22 mouse cellular contexts compared by ENCODE assay signal in genomic region chr13:7066211-7066610, GRCm38 (mm10).
"Had no signal": no experiment of that assay in that cellular context is flagged by ENCODE, and none has a peak within 500 bp of the region (broad histone marks: within the 10 kb centered on the region; RNA-seq: fewer than 3 reads in every experiment).

No protein-coding gene starts in this region.

- H3K4me1 ChIP-seq: heart, embryonic 10.5 days; heart, embryonic 12.5 days; hindbrain, embryonic 12.5 days; hindbrain, embryonic 15.5 days; limb, embryonic 10.5 days; limb, embryonic 12.5 days had no signal

- H3K9ac ChIP-seq: forebrain, postnatal 0 days; heart, embryonic 12.5 days; hindbrain, embryonic 12.5 days; hindbrain, embryonic 15.5 days; limb, embryonic 12.5 days had no signal

- ATAC-seq: forebrain, postnatal 0 days; hindbrain, postnatal 0 days; intestine, embryonic 16.5 days had no signal

- H3K27ac ChIP-seq: heart, adult 2 months; heart, embryonic 10.5 days; hindbrain, embryonic 12.5 days; hindbrain, embryonic 15.5 days; hindbrain, postnatal 0 days; layer of hippocampus, adult 2 months; left cerebral cortex, adult 2 months; limb, embryonic 10.5 days; limb, embryonic 12.5 days had no signal

- H3K36me3 ChIP-seq: heart, embryonic 10.5 days; heart, embryonic 12.5 days; hindbrain, embryonic 12.5 days; hindbrain, embryonic 15.5 days; limb, embryonic 10.5 days; limb, embryonic 12.5 days had no signal

- DNase-seq: forebrain, postnatal 0 days; gastrocnemius, postnatal 14 days; gastrocnemius, postnatal 36 days; heart, adult 11 months; heart, adult 2 months; heart, postnatal 10 days; kidney, adult 11 months; kidney, adult 2 months; kidney, postnatal 10 days; kidney, postnatal 25 days; kidney, postnatal 4 days; liver had no signal

- H3K4me3 ChIP-seq: heart, adult 2 months; heart, embryonic 10.5 days; heart, embryonic 12.5 days; hindbrain, embryonic 12.5 days; hindbrain, embryonic 15.5 days; layer of hippocampus, adult 2 months; left cerebral cortex, adult 2 months; limb, embryonic 10.5 days; limb, embryonic 12.5 days had no signal

- H3K4me2 ChIP-seq: heart, embryonic 12.5 days; hindbrain, embryonic 12.5 days; hindbrain, embryonic 15.5 days; limb, embryonic 12.5 days had no signal

- H3K9me3 ChIP-seq: heart, embryonic 10.5 days; heart, embryonic 12.5 days; hindbrain, embryonic 12.5 days; hindbrain, embryonic 15.5 days; limb, embryonic 10.5 days; limb, embryonic 12.5 days had no signal

- H3K27me3 ChIP-seq: heart, embryonic 12.5 days; hindbrain, embryonic 12.5 days; hindbrain, embryonic 15.5 days; limb, embryonic 12.5 days had no signal
